Comparison of ENCODE assay signal across 31 mouse cellular contexts in genomic region chr19:34066779-34067472, GRCm38 (mm10). TPM values are rescaled to one million over a fixed set of nuclear protein-coding genes. Genes with fewer than 3 reads are reported as not detected.
DNase-seq lines count a peak whose midpoint lies in the region; ATAC-seq and TF ChIP-seq lines count a peak whose summit lies in the region.
"Had no signal": no experiment of that assay in that cellular context is flagged by ENCODE, and none has a peak within 500 bp of the region (broad histone marks: within the 10 kb centered on the region; RNA-seq: fewer than 3 reads in every experiment).

TSS of gene Lipn (plus strand) at chr19:34067358.

- H3K4me2 ChIP-seq in intestine, postnatal 0 days (replicated peaks; ENCODE audit: low read depth): no peak within 1 kb of the TSS
- no peak within 1 kb of the TSS for H3K4me2 ChIP-seq in midbrain, embryonic 13.5 days (replicated peaks)
- H3K4me2 ChIP-seq: forebrain, embryonic 13.5 days; heart, embryonic 15.5 days; lung, embryonic 15.5 days; neural tube, embryonic 13.5 days had no signal

- no peaks in the 10 kb centered on the region for H3K27me3 ChIP-seq in intestine, postnatal 0 days (replicated peaks; ENCODE audit: control insufficient read depth, insufficient read depth, low read length)
- H3K27me3 ChIP-seq in midbrain, embryonic 13.5 days: no peaks in the 10 kb centered on the region
- H3K27me3 ChIP-seq: forebrain, embryonic 13.5 days; heart, embryonic 15.5 days; lung, embryonic 15.5 days; neural tube, embryonic 13.5 days had no signal

- H3K4me3 ChIP-seq in intestine, postnatal 0 days (ENCODE audit: low read depth, low read length): no peak within 1 kb of the TSS
- no peak within 1 kb of the TSS for H3K4me3 ChIP-seq in midbrain, embryonic 13.5 days (replicated peaks)
- H3K4me3 ChIP-seq: forebrain, embryonic 13.5 days; heart, adult 2 months; heart, embryonic 15.5 days; lung, embryonic 15.5 days; neural tube, embryonic 13.5 days had no signal

- no peaks in the 10 kb centered on the region for H3K36me3 ChIP-seq in intestine, postnatal 0 days (ENCODE audit: control insufficient read depth, insufficient read depth)
- no peaks in the 10 kb centered on the region for H3K36me3 ChIP-seq in midbrain, embryonic 13.5 days
- H3K36me3 ChIP-seq: heart, embryonic 15.5 days; lung, embryonic 15.5 days; neural tube, embryonic 13.5 days had no signal

- peak; percentile 2 to 33 for DNase-seq in monocyte, adult 2 months (ENCODE audit: low read depth in 1 of 2, low spot score in 2 of 2)
- DNase-seq in adrenal gland, postnatal 25 days: peak; percentile 2
- DNase-seq in kidney, postnatal 25 days: no peak
- DNase-seq in gastrocnemius, adult 18-20 months (ENCODE audit: low spot score): no peak
- no peak for DNase-seq in thymus, adult 18-20 months
- DNase-seq: cerebellum, adult 9-10 months; gastrocnemius, postnatal 14 days; heart, adult 2 months; heart, postnatal 4 days; kidney, adult 8-10 months; kidney, postnatal 14 days; thymus, postnatal 36 days had no signal

- H3K4me1 ChIP-seq in intestine, postnatal 0 days (replicated peaks; ENCODE audit: control insufficient read depth, insufficient read depth, low read length): no peaks in the 10 kb centered on the region
- no peaks in the 10 kb centered on the region for H3K4me1 ChIP-seq in midbrain, embryonic 13.5 days (replicated peaks)
- H3K4me1 ChIP-seq: forebrain, embryonic 13.5 days; heart, embryonic 15.5 days; lung, embryonic 15.5 days; neural tube, embryonic 13.5 days had no signal

- no peak within 1 kb of the TSS for H3K9ac ChIP-seq in intestine, postnatal 0 days (ENCODE audit: low read depth, low read length)
- H3K9ac ChIP-seq in midbrain, embryonic 13.5 days (replicated peaks): no peak within 1 kb of the TSS
- H3K9ac ChIP-seq: forebrain, embryonic 13.5 days; heart, embryonic 15.5 days; liver, embryonic 14.5 days; lung, embryonic 15.5 days; neural tube, embryonic 13.5 days had no signal

- no peak within 1 kb of the TSS for H3K27ac ChIP-seq in intestine, postnatal 0 days (ENCODE audit: low read depth, low read length)
- H3K27ac ChIP-seq in midbrain, embryonic 13.5 days: no peak within 1 kb of the TSS
- H3K27ac ChIP-seq: forebrain, embryonic 13.5 days; heart, adult 2 months; heart, embryonic 15.5 days; hindbrain, postnatal 0 days; liver, embryonic 14.5 days; lung, embryonic 15.5 days; neural tube, embryonic 13.5 days had no signal

- ATAC-seq in monocyte, adult 5-6 weeks (replicated peaks; ENCODE audit: insufficient number of reproducible peaks, low FRiP score, low TSS enrichment, poor library complexity, severe bottlenecking): no peak
- ATAC-seq in intestine, postnatal 0 days: peak; percentile 77
- no peak for ATAC-seq in midbrain, embryonic 13.5 days
- ATAC-seq: activated CD4-positive, CD25-positive, alpha-beta regulatory T cell, adult 4 months; forebrain, embryonic 13.5 days; hindbrain, postnatal 0 days had no signal

- 80% methylated on average over 9 of the region's 9 CpGs for WGBS in intestine, postnatal 0 days
- WGBS in midbrain, embryonic 13.5 days: 94% methylated on average over 9 of the region's 9 CpGs

- no peak for TF ChIP-seq CTCF in intestine, postnatal 0 days (IDR thresholded peaks at IDR 0.05; ENCODE audit: low read depth)

- no peaks in the 10 kb centered on the region for H3K9me3 ChIP-seq in intestine, postnatal 0 days (ENCODE audit: control insufficient read depth)
- no peaks in the 10 kb centered on the region for H3K9me3 ChIP-seq in midbrain, embryonic 13.5 days
- H3K9me3 ChIP-seq: forebrain, embryonic 13.5 days; heart, embryonic 15.5 days; lung, embryonic 15.5 days; neural tube, embryonic 13.5 days had no signal

RNA-seq across cellular contexts. Expression of gene Lipn, which starts in this region (rescaled TPM):
- not detected in 3 replicates for total RNA-seq in monocyte, adult 5-6 weeks (2017)
- total RNA-seq in adrenal gland, postnatal 25 days (2021): 0.88 TPM in 1 of 2 replicates, not detected in the other
- 0.08 TPM in 1 of 2 replicates, not detected in the other for polyA plus RNA-seq in intestine, postnatal 0 days (2015; fragmentation: Nextera tagmentation; extraction: Ambion mirVana)
- polyA plus RNA-seq in midbrain, embryonic 13.5 days (2015; fragmentation: Nextera tagmentation; extraction: Ambion mirVana): not detected in 2 replicates
- not detected for total RNA-seq in gastrocnemius, adult 18-20 months (2021)
- total RNA-seq: common myeloid progenitor, adult 5-6 weeks; gastrocnemius, postnatal 14 days; heart, adult 2 months; heart, postnatal 4 days; hindbrain, postnatal 0 days; layer of hippocampus, postnatal 10 days; left cerebral cortex, postnatal 14 days; megakaryocyte-erythroid progenitor cell, adult 5-6 weeks; midbrain, postnatal 0 days had no signal
- polyA plus RNA-seq: activated CD4-positive, CD25-positive, alpha-beta regulatory T cell, adult 4 months; embryonic facial prominence, embryonic 11.5 days; forebrain, embryonic 13.5 days; frontal cortex, adult 2 months; heart, adult 2 months; heart, embryonic 15.5 days; hindbrain, postnatal 0 days; limb, embryonic 14.5 days; liver, embryonic 14.5 days; lung, embryonic 15.5 days; midbrain, postnatal 0 days; neural tube, embryonic 13.5 days; small intestine, adult 2 months had no signal

Comparison
In these comparisons a context has a peak if more than half of its experiments do, and no peak if none do; other contexts are left out.
1. Peak in DNase-seq in adrenal gland, postnatal 25 days; RNA of the gene not detected or under 1 TPM.
2. Peak in ATAC-seq in intestine, postnatal 0 days; RNA of the gene not detected or under 1 TPM.
3. DNase-seq: peak in monocyte, adult 2 months (2 of 2); none in kidney, postnatal 25 days (0 of 2), gastrocnemius, adult 18-20 months (single experiment) and thymus, adult 18-20 months (0 of 2).